Mouse (Mus musculus) heart, adult 2 months (tissue): ENCODE data around the gene Mcoln2. TPM values are rescaled to one million over a fixed set of nuclear protein-coding genes. Genes with fewer than 3 reads are reported as not detected.

ENCODE experiments used
- DNase-seq, 2 experiments: peaks; one replicate each; pipeline ENCODE4 v3.0.0; 2021
- H3K27ac ChIP-seq: fragments of 200-600 bp; 2 replicates; pipeline ENCODE4 v1.8.1; 2022
- H3K27me3 ChIP-seq: fragments of 200-500 bp; 2 replicates; pipeline ENCODE4 v1.6.1; 2012; ENCODE audit warnings: mild to moderate bottlenecking, low read length, inconsistent platforms, mixed read lengths; ENCODE audit not compliant: control insufficient read depth, insufficient read depth
- H3K36me3 ChIP-seq: fragments of 200-500 bp; 2 replicates; pipeline ENCODE4 v1.6.1; 2012; ENCODE audit warnings: low read length, inconsistent platforms; ENCODE audit not compliant: control insufficient read depth, insufficient read depth
- H3K4me1 ChIP-seq: fragments of 200-500 bp; 2 replicates; pipeline ENCODE4 v1.6.1; 2011; ENCODE audit warnings: low read length; ENCODE audit not compliant: control insufficient read depth, insufficient read depth
- H3K4me3 ChIP-seq: fragments of 200-600 bp; 2 replicates; pipeline ENCODE4 v1.8.1; 2022
- H3K79me2 ChIP-seq: fragments of 200-500 bp; replicated peaks from 2 replicates; pipeline ENCODE4 v1.6.1; 2012; ENCODE audit warnings: mild to moderate bottlenecking, inconsistent platforms, low read length, moderate library complexity, mixed read lengths; ENCODE audit not compliant: control insufficient read depth, insufficient read depth
- H3K9ac ChIP-seq: fragments of 200-500 bp; 2 replicates; pipeline ENCODE4 v1.6.1; 2012; ENCODE audit warnings: low read depth, mild to moderate bottlenecking, control low read depth, inconsistent platforms, low read length, mixed read lengths
- CTCF ChIP-seq: fragments of 200-600 bp; IDR thresholded peaks from 2 replicates; pipeline ENCODE4 v1.8.1; 2022; ENCODE audit warnings: antibody characterized with exemption, mild to moderate bottlenecking, moderate library complexity
- EP300 ChIP-seq: fragments of 200-500 bp; IDR thresholded peaks from 2 replicates; pipeline ENCODE4 v1.6.1; 2011; ENCODE audit warnings: low read depth, low read length, control low read depth; ENCODE audit not compliant: insufficient read depth
- POLR2A ChIP-seq: fragments of 200-500 bp; IDR thresholded peaks from 2 replicates; pipeline ENCODE4 v1.6.1; 2011; ENCODE audit warnings: mild to moderate bottlenecking, low read depth, low read length, control low read depth; ENCODE audit not compliant: insufficient read depth
- WGBS: fragments of 180-500 bp; shearing (Covaris S2); methylation state at CpG from one replicate; pipeline ENCODE4 v1.1.7; 2018; 5-methylcytosine and 5-hydroxymethylcytosine counted together
- intact Hi-C: fragments of 180-260 bp; cut with DNase I; formaldehyde crosslinking; loops from one replicate; pipeline ENCODE4 v1.15.1; 2025
- long read RNA-seq: library from polyadenylated mRNA; stranded (forward); transcript quantifications from one replicate; pipeline ENCODE4 v2.0.0, GENCODE M21; 2021
- polyA plus RNA-seq: library from polyadenylated mRNA; depleted of rRNA; stranded (reverse); fragments of >200 nt; gene quantifications from 2 replicates; pipeline ENCODE4 v1.2.3, GENCODE M21; 2012; rRNA removed
- total RNA-seq, 2 experiments: library from RNA; stranded (reverse); gene quantifications; 2 replicates each; pipeline ENCODE4 v1.2.3; 2021

Gene Mcoln2
- total RNA-seq (under 1 TPM in 1 of 2 experiments, not detected in 1; 0.18 TPM), polyA plus RNA-seq (0.41 TPM in 1 of 2 replicates, not detected in the other)
- long read RNA-seq = 0 reads

- peak within 1 kb of the TSS; percentile 49 for H3K9ac ChIP-seq
- no peaks in the 10 kb centered on the region for H3K4me1 ChIP-seq
- no peak within 1 kb of the TSS for H3K27ac ChIP-seq
- H3K27me3 ChIP-seq = no peaks in the 10 kb centered on the region
- H3K36me3 ChIP-seq = no peaks in the 10 kb centered on the region
- intact Hi-C loops = no loop called here
- H3K79me2 ChIP-seq = no peaks in the 10 kb centered on the region
- WGBS = 18% methylated on average over 32 of the region's 34 CpGs
- TF ChIP-seq EP300 (no peak), POLR2A (no peak), CTCF (no peak)
- peak within 1 kb of the TSS; percentile 25 for H3K4me3 ChIP-seq
- peak in 1 of 2 experiments; percentile 30 for DNase-seq
These were observed at the start of gene Mcoln2 for GRCm38 (mm10) chr3:146149156-146150057. Gene Mcoln2, plus strand, starts transcription at chr3:146149833.

GRCm38 (mm10) chr3:146099925-146100324, 49.7 kb upstream of the Mcoln2 start:
- DNase-seq = no peak
- Histone ChIP-seq H3K4me1 (no peaks in the 10 kb centered on the region), H3K79me2 (no peaks in the 10 kb centered on the region), H3K4me3 (no peak overlapping the region), H3K27me3 (no peaks in the 10 kb centered on the region), H3K9ac (no peak overlapping the region), H3K27ac (no peak overlapping the region), H3K36me3 (no peaks in the 10 kb centered on the region)
- intact Hi-C loops = no loop called here
- TF ChIP-seq CTCF (no peak), POLR2A (no peak), EP300 (no peak)

GRCm38 (mm10) chr3:146102049-146102448, 47.6 kb upstream of the Mcoln2 start:
- H3K4me1 ChIP-seq = no peaks in the 10 kb centered on the region
- H3K79me2 ChIP-seq = no peaks in the 10 kb centered on the region
- H3K9ac ChIP-seq = no peak overlapping the region
- TF ChIP-seq POLR2A (no peak), EP300 (no peak), CTCF (peak; percentile 63)
- no peak overlapping the region for H3K27ac ChIP-seq
- no peak for DNase-seq
- intact Hi-C loops = no loop called here
- no peaks in the 10 kb centered on the region for H3K27me3 ChIP-seq
- H3K4me3 ChIP-seq = no peak overlapping the region
- no peaks in the 10 kb centered on the region for H3K36me3 ChIP-seq
- 53% methylated on average over 6 of the region's 6 CpGs for WGBS

GRCm38 (mm10) chr3:146107116-146107849, 42.4 kb upstream of the Mcoln2 start:
- Histone ChIP-seq H3K4me1 (peaks cover 5% of the 10 kb centered on the region), H3K9ac (0 out of 2 replicates have a peak overlapping the region, but pooled peaks have one; percentile 12), H3K79me2 (no peaks in the 10 kb centered on the region), H3K4me3 (peak overlapping the region; percentile 43), H3K27ac (no peak overlapping the region), H3K27me3 (no peaks in the 10 kb centered on the region), H3K36me3 (no peaks in the 10 kb centered on the region)
- 8% methylated on average over 18 of the region's 18 CpGs for WGBS
- intact Hi-C loops = loop anchor here (5.0 kb wide), 1 partner anchor 70 kb away; no protein-coding TSS in a partner anchor
- no peak for DNase-seq
- TF ChIP-seq EP300 (no peak), CTCF (peak; percentile 21; the same call in 1 of the 2 replicates)

GRCm38 (mm10) chr3:146107921-146108571, 41.6 kb upstream of the Mcoln2 start, which contains the start of gene Wdr63:
Gene Wdr63, minus strand, starts transcription at chr3:146108130.
- Histone ChIP-seq H3K9ac (0 out of 2 replicates have a peak within 1 kb of the TSS, but pooled peaks have one; percentile 12), H3K4me3 (peak within 1 kb of the TSS; percentile 43), H3K36me3 (no peaks in the 10 kb centered on the region), H3K27me3 (no peaks in the 10 kb centered on the region), H3K27ac (no peak within 1 kb of the TSS), H3K79me2 (no peaks in the 10 kb centered on the region), H3K4me1 (peaks cover 5% of the 10 kb centered on the region)
- intact Hi-C loops = loop anchor here (5.0 kb wide), 1 partner anchor 69 kb away; no protein-coding TSS in a partner anchor
- WGBS = 17% methylated on average over 18 of the region's 18 CpGs
- DNase-seq = peak in 1 of 2 experiments; percentile 37
- no peak for TF ChIP-seq CTCF
- no peak for TF ChIP-seq POLR2A
